Mouse (Mus musculus) regulatory T cell (primary cell): Measurements from ENCODE around the gene Oit1.

Experiments
- in situ Hi-C: fragments of 300-600 bp; cut with MboI, MseI; formaldehyde crosslinking; loops from one replicate; pipeline ENCODE4 v1.15.1; 2025; ENCODE audit warnings: high pct_unique_total_duplicates

The Oit1 gene

DNA sequence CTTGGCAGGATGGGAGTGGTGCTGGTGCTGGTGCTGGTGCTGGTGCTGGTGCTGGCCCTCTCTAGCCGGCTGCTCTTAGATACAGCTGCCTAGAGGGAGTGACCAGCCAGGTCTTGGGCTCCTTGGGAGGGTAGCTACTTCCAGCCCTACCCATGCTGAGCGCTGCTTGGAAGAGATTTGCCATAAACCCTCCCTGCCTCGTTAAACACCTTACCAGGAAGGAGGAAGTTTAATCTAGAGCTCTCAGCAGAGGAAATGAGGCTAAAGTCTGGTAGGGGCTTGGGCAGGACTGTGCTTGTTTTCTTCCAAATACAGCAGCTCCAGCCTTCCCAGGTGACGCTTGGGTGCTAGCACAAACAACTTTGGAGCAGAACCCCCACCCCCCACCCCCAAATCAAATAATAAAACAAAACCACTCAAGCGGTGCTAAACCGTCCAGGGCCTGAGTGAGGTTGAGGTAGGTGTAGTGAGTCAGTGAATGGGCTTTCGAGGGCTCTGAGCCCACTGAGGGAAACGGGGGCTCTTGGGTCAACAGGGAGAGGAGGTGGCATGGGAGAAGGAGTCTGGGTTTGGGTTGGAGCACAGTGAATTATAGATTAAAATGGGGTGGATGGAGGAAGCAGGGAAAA lies at the start of gene Oit1:
Gene Oit1, minus strand, starts transcription at position 70 of the 629 bp plus-strand sequence.
- in situ Hi-C loops, result loop anchor here (5.0 kb wide), 1 partner anchor 649 kb away; no protein-coding TSS in a partner anchor

DNA sequence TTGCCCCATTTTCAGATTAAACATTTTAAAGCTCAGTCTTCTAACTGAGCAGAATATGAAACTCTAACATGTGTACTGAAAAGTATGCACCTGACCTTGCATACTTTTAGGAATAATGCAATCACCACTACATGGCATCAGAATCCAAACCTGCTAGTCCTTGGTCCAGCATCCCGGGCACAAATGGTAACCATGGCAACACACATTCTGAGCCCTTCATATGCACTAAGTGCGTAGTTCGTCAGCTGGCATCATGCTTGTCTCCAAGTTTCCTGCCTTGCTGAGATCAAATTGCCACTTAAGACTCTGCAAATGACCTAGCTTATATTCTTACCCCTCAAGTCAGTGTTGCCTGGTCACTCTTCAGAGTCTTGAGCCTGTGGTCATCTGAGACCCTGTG lies 44.3 kb upstream of the Oit1 start:
- in situ Hi-C loops, result no loop called here

DNA sequence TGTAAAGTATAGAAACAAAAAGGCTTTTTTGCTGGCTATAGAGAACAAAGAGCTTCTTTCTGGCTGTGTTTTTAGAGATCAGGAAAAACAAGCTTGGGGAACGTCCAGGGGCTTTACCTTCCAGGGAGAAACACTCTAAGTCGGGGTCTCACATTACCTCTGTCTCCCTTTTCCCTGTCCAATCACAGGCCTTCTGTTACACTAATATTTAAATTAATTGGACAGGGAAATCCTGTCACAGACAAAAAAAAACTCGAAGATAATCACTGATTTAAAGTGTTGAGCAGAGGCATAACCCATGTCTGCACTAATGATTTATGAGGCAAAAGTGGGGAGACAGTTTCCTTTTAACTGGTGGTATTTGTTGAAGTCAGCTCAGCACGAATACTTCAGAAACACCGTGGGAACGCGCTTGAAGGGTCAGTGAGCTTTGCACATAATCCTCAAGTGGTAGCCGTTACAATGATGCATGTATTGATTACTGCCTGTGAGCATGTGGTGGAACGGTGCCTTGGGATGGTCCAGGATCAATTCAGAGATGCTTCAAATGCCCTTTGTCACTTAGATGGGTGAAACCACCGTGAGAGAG lies 42.7 kb upstream of the Oit1 start:
- in situ Hi-C loops, result no loop called here

DNA sequence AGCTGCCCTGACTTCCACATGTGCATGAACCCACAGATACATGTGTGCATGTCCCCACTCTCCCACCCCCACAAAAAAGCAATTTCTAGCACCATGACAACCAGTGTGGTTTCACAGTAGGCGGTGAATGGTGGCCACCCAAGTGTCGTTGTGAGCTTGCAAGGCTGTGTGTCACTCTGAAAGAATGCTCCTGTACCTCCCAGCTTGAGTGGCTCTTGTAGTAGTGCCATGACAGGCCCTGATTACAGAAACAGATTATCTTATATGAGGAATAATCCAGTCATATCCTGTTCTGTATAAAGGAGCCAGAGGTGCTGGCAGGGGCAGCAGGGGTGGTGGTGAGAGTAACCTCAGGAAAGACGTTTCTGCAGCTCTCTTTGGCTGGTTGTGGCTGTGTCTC lies 40.1 kb upstream of the Oit1 start:
- in situ Hi-C loops, result no loop called here

DNA sequence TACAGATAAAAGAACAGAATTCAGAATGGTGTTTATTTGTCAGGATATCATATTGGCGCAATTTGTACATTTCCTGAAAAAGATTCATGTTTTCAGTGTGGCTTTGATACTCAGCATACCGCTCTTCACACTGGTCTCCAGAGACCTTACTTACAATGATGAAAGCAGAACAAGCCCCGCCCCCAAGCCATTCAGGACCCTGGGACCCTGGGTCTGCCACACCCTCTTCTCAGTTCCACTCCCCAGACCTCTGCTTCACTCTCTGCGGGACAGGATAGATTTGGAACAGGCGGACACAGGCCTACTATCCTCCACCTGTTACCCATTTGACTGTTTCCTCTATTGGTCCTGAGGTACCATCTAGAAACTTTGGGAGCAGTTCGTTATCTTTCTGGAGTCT lies 27.4 kb upstream of the Oit1 start:
- in situ Hi-C loops, result no loop called here

DNA sequence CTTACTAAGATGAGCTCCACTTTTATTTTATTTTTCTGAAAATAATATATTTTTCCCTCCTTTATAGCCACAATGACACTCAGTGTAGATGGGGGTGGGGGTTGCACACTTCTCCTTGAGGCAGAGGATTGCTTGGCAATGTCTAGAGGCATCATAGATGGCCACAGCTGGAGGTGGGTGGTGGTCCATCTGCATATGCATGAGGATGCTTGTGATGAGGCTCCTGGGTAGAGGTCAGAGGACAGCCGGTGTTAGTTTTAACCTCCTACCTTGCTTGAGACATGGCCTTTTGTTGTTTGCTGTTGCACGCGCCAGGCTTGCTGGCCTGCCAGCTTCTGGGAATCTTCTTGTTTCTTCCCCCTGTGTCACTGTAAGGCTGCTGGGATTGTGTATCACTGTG lies 24.8 kb upstream of the Oit1 start:
- in situ Hi-C loops, result no loop called here

DNA sequence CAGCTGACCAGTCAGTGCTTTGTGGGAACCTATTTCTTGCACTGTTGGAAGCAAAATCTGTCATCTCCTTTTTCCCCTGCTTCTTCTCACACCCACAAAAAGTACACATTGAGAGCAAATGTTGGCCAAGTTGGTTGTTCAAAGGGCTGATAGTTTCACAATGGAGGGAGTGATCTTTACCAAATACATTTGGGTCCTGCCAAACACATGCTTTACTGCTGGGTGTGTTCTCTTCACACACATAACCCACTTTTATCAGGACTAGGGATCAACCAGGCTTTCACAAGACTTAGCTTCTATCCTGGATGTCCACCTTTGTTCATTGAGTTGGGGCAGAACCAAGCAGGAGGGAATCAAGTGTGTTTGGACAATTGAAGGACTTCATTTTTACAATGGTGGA lies 20.0 kb upstream of the Oit1 start:
- in situ Hi-C loops, result no loop called here

DNA sequence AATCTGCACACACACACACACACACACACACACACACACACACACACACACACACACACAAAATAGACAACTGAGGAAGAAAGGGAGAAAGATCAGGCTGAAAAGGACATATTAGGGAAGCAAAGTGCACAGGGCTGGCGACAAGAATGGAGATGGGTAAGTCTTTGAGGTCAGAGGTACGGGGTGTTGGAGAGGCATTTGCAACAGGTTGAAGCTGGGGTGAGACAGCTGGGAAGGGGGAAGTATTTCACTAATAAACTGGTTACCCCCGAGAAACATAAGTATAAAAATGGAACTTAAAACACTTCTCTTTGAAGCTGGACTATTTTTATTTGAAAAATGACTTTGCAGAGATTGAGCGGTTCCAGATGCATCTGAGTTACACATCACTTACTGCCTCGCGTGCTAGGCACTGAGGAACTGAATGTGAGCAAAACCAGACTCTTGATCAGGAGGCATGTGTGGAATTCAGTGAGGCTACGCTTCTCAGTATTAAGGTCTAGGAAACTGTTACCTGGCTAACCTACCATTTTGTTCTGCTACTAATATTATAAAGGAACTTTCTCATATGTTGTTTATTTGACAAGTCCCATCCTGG lies 17.2 kb upstream of the Oit1 start:
- in situ Hi-C loops, result no loop called here

DNA sequence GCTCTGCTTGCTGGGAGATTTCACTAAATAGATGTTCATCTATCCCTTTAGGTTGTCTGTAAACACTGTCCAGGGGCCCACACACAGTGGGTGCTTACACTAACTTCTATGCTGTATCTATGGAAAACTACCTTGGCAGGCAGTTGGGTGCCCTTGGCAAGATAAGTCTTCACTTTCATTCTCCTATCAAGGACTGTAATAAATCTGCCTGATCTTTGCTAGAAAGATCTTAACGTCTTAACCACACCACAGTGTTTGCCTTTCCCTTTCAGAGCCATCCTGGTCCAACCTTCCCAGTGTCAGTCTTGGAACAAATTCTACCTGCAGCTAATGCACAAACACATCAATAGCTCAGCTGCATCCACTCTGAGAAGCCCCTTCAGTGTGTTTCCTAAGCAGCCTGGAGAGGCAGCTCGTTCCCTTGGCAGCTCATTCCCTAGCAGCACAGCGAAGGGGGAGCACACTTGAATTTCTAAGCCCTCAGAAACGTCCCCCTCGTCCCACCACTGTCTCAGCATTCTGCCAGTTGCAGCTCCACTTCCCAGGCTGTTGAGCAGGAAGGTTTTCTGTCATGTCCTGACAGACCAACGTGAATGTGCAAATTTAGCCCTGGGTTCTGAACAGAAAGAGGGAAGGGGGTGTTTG lies 13.7 kb upstream of the Oit1 start:
- in situ Hi-C loops, result no loop called here

DNA sequence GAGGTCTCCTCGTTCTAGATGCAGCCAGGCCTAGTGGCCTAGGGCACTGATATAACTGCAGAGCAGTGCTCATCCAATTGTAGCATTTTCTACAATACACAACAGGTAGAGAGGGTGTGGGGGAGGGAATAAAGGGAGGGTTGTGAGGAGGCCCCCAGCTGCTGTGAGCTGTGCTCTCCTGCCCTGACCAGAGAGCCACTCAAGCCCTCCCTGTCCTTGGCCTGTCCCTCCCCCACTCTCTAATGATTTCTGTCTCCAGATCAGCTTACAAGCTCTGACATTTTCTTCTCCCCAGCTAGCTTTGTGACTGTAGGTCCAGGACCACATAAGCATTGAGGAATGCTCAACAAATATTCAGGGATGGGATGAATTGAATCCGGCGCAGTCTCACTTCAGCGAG lies 9.2 kb downstream of the Oit1 start:
- in situ Hi-C loops, result no loop called here

DNA sequence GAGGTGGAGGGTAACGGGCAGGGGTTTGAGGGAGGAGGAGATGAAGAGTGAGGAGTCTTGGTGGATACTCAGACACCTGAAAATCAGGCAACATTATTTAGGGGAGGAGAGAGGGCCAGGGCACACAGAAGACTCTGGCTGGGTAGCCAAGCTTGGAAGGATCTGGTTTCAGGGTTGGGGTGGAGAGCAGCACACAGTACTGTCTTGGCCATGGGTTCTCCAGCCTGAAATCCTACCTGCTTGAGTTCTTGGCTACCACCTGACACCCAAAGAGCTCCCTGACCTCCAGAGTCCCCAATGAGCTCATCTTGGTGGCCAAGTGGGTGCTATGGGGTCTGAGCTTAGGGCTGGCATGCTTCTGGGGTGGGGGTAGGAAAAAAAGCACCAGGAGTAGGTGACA lies 9.7 kb downstream of the Oit1 start:
- in situ Hi-C loops, result no loop called here

DNA sequence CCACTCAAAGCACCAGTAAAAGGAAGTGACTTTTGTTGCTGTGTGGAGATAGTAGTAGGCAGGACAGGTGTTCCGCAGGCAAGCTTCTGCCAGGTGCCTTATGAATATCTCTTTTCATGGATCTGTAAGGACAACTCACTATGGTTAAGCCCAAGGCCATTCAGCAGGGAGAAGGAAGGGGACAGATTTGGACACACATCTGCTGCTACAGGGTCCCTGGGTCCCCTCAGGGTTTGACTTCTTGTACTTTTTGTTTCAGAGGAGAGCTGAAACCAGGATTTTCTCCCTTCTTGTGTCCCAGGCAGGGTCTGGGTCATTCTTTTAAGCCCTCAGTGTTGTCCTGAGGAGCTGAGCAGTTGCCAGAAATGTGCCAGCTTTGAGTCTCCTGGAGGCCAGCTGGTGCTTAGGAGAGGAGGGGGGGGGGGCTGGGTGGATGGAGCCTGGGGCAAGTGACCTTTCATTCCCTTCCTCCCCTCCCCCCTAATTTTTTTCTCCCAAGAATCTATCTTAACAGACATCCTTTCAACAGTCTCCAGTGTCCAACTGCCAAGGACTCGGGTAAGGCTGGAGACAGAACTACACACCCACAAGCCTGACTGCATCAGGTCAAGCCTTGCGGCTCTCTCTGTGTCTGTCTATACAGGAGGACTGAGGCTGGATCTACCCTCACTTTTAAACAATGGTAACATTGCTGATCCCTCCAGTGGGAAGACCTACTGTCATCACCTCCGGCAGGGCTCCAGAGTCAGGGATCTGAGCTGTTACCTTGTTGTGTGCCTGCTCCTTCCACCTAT lies 10.6 kb downstream of the Oit1 start:
- in situ Hi-C loops, result no loop called here

DNA sequence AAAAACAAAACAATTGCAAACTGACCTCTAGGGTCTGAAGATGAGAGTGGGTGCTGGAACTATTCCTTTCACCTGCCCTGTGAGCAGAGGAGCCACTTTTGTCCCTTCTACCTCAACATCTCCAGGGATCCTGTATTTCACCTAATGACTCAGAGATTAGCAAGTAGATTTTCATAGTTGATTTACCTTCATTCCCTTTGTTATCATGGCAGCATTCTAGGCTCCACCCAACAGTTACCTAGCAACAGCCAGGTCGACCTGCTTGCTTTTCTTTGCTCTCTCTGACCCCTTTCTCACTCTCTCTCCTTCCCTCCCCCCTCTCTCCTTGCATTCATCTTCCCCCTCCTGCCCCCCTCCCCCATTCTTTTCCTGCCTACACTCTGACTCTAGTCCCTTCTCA lies 11.4 kb downstream of the Oit1 start:
- in situ Hi-C loops, result no loop called here

DNA sequence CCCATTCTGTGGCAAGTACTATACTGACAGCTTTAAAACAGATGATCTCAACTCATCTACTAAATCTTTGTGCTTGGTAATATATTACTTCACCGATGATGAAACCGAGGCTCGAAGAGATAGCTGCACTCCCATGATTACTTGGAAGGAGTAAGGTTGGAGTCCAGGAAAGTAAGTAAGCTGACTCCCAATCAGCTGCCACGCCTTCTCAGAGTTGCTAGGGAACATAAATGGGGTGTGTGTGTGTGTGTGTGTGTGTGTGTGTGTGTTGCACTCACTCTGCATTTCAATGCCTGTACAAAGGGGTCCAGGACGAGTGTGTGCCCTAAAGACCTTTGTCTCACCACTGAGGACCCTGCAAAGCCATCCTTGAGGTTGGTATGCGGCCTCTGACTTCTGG lies 12.7 kb downstream of the Oit1 start:
- in situ Hi-C loops, result no loop called here

DNA sequence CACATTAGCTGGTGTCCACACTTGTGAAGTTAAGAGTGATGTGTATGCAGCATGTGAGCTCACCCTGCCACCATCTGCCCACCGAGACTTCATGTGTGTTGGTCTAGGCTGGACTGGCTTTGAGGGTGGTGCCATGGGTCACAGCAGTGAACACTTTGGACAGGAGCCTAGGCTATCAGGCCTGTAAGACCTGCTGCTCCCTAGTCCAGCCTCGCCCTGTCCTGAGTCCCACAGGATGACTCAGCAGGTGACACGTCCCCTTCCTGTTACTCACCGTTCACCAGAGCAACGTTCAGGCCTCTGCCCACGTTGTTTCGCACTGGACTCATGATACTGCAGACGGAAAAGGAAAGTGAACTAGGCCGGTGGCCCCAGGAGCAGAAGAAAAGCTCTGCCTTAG lies 21.7 kb downstream of the Oit1 start:
- in situ Hi-C loops, result no loop called here

DNA sequence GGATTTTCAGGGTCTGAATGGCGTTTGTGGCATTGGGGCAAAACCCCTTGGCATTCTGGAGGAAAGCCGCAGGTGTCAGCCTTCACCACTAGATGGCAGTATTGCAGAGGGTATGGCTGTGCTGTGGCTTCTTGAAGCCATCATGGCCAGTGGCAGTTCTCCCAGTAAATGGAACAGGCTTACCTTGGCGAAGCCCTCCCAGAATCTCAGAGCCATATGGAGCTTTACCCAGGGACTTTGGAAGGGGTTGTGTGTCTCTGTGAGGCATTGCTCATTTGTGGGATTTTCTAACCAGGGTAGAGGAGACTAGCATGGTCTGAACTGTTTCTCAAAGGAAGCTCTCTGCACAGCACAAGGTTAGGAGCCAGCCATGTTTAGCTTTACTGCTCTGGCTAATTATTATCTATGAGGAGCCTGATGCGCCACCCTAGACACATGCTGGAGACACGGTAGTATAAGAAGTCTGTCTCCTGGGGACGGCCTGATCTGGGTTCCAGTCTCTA lies 22.5 kb downstream of the Oit1 start:
- in situ Hi-C loops, result no loop called here

DNA sequence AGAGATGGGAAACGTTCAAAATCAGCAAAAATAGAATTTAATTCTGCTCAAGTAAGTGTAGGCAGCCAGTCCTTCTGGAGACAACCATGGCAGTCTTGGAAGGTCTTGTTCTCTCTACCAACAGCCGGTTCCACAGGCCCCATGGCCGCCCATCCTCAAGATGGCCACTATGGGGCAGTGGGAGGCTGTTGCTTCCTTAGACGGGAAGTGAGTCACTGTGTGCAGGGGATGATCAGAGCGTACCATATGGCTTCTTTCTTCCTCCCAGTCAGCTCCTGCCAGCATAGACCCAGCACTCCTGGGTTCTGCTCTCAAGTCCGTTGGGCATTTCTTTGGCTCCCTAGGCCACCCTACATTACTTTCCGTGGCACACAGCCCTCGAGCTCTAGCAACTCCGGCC lies 29.6 kb downstream of the Oit1 start:
- in situ Hi-C loops, result loop anchor here (25.0 kb wide), 1 partner anchor 387 kb away; the partner anchor contains the start of gene Gm45521

DNA sequence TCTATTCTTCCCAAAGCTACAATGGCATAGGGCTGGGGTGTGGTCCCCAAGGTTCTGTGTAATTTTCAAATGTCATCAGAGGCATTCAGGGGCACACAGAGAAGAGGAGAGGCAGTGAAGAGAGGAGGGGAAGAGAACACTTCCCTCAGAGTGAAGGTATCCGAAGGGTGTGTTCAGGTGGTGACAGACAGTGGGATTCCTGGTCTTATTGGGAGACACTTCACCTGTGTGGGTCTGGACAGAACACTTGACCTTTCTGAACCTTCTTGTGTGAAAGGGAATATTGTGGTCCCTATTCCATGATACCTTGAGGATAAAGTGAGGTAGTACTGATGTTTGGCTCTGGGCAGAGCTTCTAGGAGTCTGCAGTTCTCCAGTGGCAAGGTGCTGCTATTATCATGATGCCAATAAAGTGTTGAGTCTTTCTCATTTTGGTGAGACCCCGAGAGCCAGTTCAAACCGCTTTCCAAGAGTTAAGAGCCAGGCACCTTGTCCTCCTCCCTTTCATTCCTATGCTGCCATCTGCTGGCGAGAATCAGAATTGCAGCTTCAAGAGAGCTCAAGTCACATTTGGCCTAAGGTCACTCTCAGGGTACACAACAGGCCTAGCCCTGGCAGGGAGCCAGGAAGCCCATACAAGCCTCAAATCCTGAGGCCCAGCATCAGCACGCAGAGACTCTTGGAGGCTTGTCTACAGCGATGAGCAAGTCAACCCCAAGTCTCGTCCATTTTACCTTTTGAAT lies 32.1 kb downstream of the Oit1 start:
- in situ Hi-C loops, result loop anchor here (25.0 kb wide), 1 partner anchor 384 kb away; the partner anchor contains the start of gene Gm45521

DNA sequence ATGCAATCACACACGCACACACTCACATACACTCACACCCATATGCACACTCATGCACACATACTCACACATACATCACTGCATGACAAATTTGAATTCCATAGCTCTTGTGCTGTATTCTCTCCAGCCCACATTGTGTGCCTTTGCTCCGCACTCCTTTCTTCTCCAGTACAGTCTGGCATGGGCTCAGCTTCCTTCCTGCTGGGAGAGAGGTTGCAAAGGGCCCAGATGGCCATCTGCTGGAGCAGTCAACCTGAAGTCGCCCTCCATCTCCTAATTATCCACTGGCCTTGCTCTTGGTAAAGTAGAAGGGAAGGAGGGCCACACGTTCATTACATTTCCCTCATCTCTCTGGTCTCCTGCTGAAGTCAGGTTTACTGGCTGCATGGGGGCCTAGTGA lies 33.0 kb downstream of the Oit1 start:
- in situ Hi-C loops, result loop anchor here (25.0 kb wide), 1 partner anchor 383 kb away; the partner anchor contains the start of gene Gm45521

DNA sequence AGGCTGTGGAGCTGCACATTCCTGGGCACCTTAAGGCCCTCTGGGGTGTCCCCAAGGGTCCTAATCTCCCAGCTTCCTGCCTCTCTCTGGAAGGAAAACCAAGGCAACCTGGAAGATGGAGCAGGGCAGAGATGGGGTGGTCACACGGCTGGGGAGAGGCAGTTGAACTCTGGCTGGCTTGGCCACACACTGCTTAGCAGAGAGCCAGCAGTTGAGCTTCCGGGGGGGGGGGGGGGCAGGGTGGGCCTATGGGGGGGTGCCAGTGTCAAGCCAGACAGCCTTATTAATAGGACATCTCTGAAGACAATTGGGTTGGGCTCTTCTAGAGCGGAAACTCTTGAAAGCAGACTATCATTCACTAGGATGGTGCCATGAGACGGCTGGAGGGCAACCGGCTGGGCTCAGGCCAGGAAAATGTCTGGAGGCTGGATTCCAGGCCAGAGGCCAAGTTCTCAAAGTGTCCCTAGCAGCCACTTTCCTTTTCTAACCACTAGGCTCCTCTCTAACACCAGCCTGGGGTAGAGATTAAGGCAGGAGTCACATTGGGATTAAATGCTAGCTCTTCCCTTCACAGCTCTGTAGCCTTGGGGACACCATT lies 35.9 kb downstream of the Oit1 start:
- in situ Hi-C loops, result loop anchor here (25.0 kb wide), 1 partner anchor 380 kb away; the partner anchor contains the start of gene Gm45521
